Mouse (Mus musculus) frontal cortex, adult 2 months (tissue): ENCODE results near the gene Ncapd3. TPM values are rescaled to one million over a fixed set of nuclear protein-coding genes. Genes with fewer than 3 reads are reported as not detected.

ENCODE experiments used
- DNase-seq, 2 experiments: peaks; one replicate each; pipeline ENCODE4 v3.0.0; 2022; ENCODE audit warnings: low spot score in 1 of 2; ENCODE audit errors: extremely low spot score in 1 of 2
- polyA plus RNA-seq: library from polyadenylated mRNA; depleted of rRNA; stranded (reverse); fragments of >200 nt; gene quantifications from 2 replicates; pipeline ENCODE4 v1.2.3, GENCODE M21; 2012; rRNA removed

The Ncapd3 gene
- polyA plus RNA-seq, 1 experiment: 40.5 TPM

DNA sequence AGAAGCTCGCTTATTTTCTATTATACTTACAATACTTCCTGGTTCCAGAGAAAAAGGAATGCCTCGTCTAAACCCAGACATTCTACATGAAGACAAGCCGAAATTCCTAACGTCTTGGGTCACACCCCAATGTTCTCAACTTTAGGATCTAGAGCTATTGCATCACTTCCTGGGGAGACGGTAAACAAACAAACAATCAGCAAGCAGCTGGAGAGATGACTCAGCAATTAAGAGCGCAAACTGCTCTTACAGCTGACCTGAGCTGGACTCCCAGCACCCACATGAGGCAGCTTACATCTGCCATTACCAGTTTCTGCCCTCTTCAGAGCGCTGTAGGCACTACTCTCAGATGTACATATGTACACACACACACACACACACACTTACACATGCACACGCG lies 91.3 kb downstream of the Ncapd3 start:
- DNase-seq: no peak

DNA sequence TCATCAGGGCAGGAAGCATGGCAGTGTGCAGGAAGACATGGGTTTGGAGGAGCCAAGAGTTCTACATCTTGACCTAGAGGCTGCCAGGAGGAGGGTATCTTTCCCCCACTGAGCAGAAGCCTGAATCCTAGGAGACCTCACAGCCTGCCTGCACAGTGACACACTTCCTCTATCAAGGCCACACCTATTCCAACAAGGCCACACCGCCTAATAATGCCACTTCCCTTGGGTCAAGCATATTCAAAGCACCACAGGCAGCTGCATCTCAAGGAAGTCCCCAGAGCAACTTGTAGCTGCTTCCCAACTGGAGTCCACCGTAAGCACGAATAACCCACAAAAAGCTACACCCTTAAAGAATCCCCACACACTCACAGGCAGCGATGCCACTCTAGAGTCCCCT lies 92.1 kb downstream of the Ncapd3 start:
- DNase-seq: no peak

DNA sequence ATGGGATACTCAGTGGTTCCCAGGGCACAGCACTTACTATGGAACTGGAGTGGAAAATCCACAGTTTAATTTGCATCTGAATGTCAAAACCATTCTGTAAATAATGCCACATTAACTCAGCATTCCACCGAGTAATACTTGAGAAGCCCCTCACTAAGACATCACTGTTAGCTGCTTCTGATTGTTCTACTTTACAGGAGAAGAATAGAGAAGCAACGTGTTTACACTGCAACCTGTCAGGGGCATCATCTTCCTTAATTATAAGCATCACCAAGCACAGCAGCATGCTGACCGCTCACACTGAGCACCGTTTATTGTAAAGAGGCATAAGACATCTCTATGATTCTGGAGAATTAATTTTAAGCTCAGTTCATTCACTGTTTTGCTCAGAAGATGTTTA lies 93.0 kb downstream of the Ncapd3 start:
- DNase-seq: no peak

DNA sequence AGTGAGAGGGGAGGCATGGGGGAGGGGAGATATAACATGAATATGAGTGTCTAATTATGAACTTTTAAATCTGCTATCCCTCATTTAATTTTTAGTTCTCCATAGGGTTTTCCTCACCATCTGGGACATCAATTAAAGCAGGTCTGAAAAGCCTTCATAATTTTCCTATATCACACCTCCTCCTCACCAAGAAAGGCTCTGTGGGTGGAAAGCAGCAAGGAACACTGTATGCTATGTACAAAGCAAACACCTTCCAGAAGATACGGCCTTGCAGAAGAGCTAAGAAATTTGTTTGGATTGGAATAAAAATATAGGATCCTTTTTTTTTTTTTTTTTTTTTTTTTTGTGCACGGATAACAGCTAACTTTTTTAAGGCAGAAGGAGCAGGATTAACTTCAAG lies 94.0 kb downstream of the Ncapd3 start:
- peak; percentile 70 to 75 for DNase-seq

DNA sequence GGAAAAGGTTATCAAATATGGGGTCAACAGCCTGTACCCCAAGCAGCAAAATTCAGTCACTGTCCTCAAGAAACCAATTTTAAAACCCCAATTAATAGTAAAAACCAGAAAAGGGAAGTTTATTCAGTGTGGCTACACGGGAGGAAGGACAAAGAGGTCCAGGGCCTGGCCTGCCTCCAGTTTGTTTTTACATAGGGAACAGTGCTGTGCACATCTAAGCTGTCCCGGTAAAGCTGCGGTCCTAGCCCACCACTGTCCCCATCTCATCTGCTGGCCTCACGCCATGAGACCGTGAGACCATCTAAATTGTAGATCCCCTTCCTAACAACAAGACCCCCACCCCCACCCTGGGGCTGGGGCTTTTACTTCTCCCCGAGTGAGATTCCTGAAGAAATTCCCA lies 95.5 kb downstream of the Ncapd3 start:
- no peak for DNase-seq

DNA sequence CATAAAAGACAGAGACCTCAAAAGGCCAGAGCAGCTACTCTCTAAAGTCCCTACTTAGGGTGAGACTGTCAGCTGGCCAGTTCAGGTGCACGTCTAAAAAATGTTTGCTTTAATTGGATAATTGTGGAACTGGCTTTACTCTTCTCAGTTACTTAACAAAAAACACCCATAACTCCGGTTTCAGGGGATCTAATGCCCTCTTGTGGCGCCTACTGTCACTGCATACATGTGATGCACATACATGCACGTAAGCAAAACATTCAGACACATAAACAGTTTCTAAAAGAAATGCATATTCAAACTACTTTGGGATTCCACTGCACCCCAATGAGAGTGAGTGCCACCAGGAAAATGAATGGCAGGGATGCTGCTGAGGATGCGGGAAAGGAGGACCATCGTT lies 96.6 kb downstream of the Ncapd3 start:
- no peak for DNase-seq

DNA sequence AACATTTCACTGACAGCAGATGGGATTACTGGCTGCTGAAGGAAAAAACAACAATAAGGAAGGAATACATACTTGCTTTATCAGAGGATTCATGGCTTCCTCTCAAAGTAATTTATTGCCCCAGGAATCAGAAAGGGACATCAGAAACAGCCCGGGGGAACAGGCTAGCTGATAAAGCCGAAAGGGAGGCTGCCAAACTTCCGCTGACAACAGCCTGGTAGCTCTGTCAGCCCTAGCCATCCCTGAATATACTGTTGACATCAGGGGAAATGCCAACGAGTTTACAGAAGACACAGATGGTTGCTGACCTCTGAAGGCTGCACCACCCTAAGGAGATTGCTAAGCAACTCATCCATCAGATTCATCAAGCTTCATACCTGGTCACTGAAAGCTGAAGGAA lies 98.7 kb downstream of the Ncapd3 start:
- no peak for DNase-seq

DNA sequence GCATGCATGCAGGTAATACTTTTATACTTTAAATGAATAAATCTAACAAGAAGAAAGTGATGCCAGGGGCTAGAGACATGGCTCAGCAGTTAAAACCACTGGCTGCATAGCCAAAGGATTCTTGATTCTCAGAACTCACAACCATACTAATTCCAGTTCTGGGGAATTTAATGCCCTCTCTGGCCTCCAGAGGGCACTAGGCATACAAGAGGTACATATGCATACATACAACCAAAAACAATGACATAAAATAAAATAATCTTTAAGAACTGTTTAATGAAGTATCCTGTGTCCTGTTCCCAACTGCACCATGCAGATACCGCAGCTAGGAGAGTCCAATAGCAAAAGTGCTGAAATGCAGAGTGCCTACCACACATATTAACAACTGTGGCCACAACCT lies 104.4 kb downstream of the Ncapd3 start:
- peak in 1 of 2 experiments; percentile 77 for DNase-seq

DNA sequence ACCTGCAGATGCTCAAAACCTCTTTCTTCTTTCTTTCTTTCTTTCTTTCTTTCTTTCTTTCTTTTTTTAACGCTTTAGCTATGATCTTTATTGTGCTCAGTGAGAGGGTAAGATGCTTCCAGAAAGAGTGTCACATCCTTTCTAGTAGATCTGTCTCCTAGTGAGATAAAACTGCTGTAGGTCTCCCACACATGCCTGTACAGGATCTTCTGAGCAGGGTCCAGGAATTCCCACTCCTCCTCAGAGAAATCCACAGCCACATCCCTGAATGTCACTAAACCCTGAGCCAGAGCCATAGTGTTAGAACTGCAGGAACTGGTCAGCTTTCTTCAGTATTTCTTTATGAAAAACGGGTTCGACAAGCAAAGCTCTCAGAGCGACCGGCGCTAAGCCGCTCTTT lies 105.4 kb downstream of the Ncapd3 start:
- no peak for DNase-seq

DNA sequence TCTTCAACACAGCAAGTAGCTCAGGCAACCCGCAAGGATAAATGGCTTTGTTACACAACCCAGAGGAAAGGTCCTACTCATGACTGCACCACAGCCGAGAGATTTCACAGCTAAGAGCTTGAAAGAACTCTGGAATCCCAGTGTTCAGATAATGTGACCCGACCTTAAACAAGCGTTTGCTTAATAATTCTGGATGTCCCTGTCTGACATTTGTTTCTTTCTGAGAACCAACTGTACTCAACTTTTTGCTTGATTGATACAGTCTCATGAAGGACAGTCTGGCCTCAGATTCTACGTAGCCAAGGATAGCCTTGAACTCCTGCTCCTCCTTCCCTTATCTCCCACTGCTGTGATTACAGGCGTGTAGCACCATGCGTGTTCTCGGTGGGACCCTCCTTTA lies 106.7 kb downstream of the Ncapd3 start:
- DNase-seq: no peak

DNA sequence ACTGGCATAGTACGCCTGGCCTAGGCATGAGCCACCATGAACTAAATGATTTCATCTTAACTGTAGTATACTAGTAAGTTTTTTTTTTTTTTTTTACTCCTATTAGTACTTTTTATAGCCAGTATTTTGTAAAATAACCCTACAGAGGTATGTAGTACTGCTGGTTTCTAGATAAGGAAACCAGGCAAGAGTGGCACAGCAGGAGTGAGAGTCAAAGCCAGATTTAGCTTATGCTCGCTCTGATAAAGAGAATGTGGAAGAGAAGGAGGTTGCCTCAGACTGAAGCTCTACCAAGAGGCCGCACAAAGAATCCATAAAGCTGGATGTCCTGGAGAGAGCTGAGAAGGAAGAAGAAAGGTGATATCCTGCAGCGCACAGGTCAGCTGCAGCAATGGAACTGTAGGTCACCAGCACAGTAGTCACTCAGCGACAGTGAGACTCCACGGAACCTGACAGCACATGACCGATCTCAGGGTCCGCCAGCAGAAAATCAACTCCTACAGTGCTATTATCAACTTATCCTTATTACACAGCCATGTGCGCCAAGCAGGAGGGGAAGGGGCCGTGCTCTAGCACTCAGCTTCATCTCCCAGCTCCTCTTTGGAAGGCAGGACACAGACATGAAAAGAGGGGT lies 110.6 kb downstream of the Ncapd3 start:
- no peak for DNase-seq

DNA sequence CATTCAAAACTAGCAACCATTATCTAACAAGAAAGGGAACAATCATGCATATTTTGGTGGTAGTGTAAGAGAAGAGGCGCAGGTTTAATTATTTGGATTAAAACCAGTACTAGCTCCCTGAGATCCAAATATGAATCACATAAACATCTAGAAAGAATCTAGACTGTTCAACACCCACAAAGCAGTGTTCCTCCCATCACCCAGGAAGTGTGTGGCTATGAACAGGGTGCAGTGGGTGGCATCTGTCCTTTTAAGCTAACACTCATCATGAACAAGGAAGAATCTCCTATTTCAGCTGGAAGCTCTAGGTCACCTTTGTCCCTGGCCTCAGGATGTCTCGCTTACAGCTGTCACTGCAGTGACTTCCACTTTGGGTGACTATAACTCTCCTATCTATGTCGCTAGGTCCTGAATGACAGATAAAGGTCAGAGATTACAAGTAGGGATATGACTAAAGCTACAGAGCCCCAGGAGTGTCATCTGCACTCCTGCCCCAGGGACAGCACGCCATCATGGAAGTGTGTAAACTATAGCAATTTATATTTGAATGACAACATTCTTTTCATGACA lies 114.4 kb downstream of the Ncapd3 start:
- no peak for DNase-seq

Other genes starting within 250 kb of the Ncapd3 start
- gene Glb1l2, start 223.7 kb upstream of the Ncapd3 start, polyA plus RNA-seq: 0.72 and 0.82 TPM in 2 replicates
- gene Glb1l3, start 169.3 kb upstream of the Ncapd3 start, polyA plus RNA-seq: 0.06 TPM in 2 replicates
- not detected in 2 replicates for gene Gm1110, start 107.1 kb upstream of the Ncapd3 start, polyA plus RNA-seq
- gene Acad8, start 30.6 kb upstream of the Ncapd3 start, polyA plus RNA-seq: 37.4 and 44.3 TPM in 2 replicates
- 78.0 and 78.2 TPM in 2 replicates for gene Thyn1, start 30.5 kb upstream of the Ncapd3 start, polyA plus RNA-seq
- 67.4 and 74.9 TPM in 2 replicates for gene Vps26b, start 110 bp upstream of the Ncapd3 start, polyA plus RNA-seq
- 44.5 and 49.8 TPM in 2 replicates for gene Jam3, start 125.2 kb downstream of the Ncapd3 start, polyA plus RNA-seq